Mouse (Mus musculus) left cerebral cortex, postnatal 14 days (tissue): ENCODE measurements around the gene Tmem150c. TPM values are rescaled to one million over a fixed set of nuclear protein-coding genes. Genes with fewer than 3 reads are reported as not detected.

Experiments
- DNase-seq, 2 experiments: peaks; one replicate each; pipeline ENCODE4 v3.0.0; 2021 to 2022; ENCODE audit warnings: low spot score in 2 of 2, mixed read lengths in 1 of 2
- intact Hi-C: fragments of 180-260 bp; cut with DNase I; formaldehyde crosslinking; loops from one replicate; pipeline ENCODE4 v1.15.1; 2025
- total RNA-seq, 2 experiments: library from RNA; stranded (reverse); gene quantifications; 2 replicates each; pipeline ENCODE4 v1.2.3; 2021

Tmem150c gene
- total RNA-seq, 2 experiments from 2014 or later = 46.2 to 48.8 TPM

- peak; percentile 88 to 91 for DNase-seq
- intact Hi-C loops = loop anchor here (1.0 to 10.0 kb wide), 2 partner anchors 61 to 833 kb away; no protein-coding TSS in a partner anchor
Observed at GRCm38 (mm10) chr5:100037965-100038713, 121.5 kb downstream of the Tmem150c start.

DNA sequence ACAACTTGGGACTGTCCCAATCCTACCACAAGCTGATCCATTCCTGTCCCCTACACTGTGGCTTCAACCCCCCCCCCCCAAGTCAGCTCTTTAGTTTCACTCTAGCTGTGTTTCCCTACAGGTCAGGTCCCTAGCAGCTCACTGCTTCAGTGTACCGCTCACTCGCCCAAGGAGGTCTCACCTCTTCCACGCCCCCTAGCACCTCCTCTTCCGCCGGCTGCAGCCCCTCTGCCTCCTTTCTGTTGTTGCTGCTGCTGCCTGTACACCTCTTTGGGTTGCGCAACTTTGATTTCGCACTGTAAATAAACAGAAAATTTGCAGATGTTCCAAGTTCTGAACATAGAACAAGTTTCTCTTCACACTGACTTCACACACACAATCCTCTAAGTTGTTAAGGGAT is 122.9 kb downstream of the Tmem150c start:
- DNase-seq = no peak
- intact Hi-C loops = loop anchor here (10.0 kb wide), 1 partner anchor 832 kb away; no protein-coding TSS in a partner anchor

GRCm38 (mm10) chr5:100035950-100036349 is 123.7 kb downstream of the Tmem150c start:
- intact Hi-C loops = loop anchor here (10.0 kb wide), 1 partner anchor 831 kb away; no protein-coding TSS in a partner anchor
- DNase-seq = no peak

- no peak for DNase-seq
- intact Hi-C loops = loop anchor here (10.0 kb wide), 1 partner anchor 828 kb away; no protein-coding TSS in a partner anchor
Observed at GRCm38 (mm10) chr5:100032646-100033045, 127.0 kb downstream of the Tmem150c start.

- intact Hi-C loops = loop anchor here (10.0 kb wide), 1 partner anchor 827 kb away; no protein-coding TSS in a partner anchor
- no peak for DNase-seq
Observed at GRCm38 (mm10) chr5:100032107-100032506, 127.5 kb downstream of the Tmem150c start.

DNA sequence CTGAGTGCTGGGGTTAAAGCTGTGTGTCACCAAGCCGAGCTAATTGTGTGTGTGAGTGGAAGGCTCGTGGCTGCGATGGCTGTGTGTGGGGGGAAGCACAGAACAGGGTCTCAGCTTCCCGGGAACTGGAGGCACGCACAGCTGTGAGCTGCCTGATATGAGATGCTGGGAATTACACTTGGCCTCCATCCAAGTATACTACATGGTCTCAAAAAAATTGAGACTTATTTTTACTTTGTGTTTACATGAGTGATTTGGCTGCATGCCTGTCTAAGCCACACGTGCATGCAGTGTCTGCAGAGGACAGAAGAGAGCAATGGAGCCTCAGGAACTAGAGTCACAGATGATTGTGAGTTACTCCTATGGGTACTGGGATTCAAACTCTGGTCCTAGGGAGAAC is 129.5 kb downstream of the Tmem150c start:
- DNase-seq = peak; percentile 63 to 90

More for the DNA sequence above, 129.5 kb downstream of the Tmem150c start:
- intact Hi-C loops = loop anchor here (10.0 kb wide), 1 partner anchor 825 kb away; no protein-coding TSS in a partner anchor

Other genes with a start within 250 kb of the Tmem150c start
- gene Hnrnpd, start 180.9 kb downstream of the Tmem150c start, total RNA-seq = 100 to 1,000 TPM; 189 to 204 TPM
- 1 to 10 TPM; 2.2 to 3.5 TPM for gene 4930524J08Rik, start 180.7 kb downstream of the Tmem150c start, total RNA-seq
- gene Hnrnpdl, start 120.1 kb downstream of the Tmem150c start, total RNA-seq = 100 to 1,000 TPM; 141 to 169 TPM
- 10 to 100 TPM; 50.0 to 52.6 TPM for gene Enoph1, start 119.8 kb downstream of the Tmem150c start, total RNA-seq